Mouse (Mus musculus) cerebellum, adult 2 months (tissue): ENCODE results near the gene Lpcat2b. TPM values are rescaled to one million over a fixed set of nuclear protein-coding genes. Genes with fewer than 3 reads are reported as not detected.
"Not testable (repeated sequence)": the region's sequence is repeated elsewhere in the genome, so short reads cannot be mapped to it uniquely, and the experiment has no call there.

ENCODE experiments used
- DNase-seq, 2 experiments: peaks; one replicate each; pipeline ENCODE4 v3.0.0; 2021
- H3K27ac ChIP-seq: fragments of 200-500 bp; 2 replicates; pipeline ENCODE4 v1.5.1; 2012; ENCODE audit warnings: low read length, control low read depth, inconsistent platforms; ENCODE audit not compliant: insufficient read depth
- H3K27me3 ChIP-seq: fragments of 200-500 bp; 2 replicates; pipeline ENCODE4 v1.6.1; 2012; ENCODE audit warnings: inconsistent platforms, mild to moderate bottlenecking, low read length, moderate library complexity; ENCODE audit not compliant: control insufficient read depth, insufficient read depth
- H3K4me1 ChIP-seq: fragments of 200-500 bp; 2 replicates; pipeline ENCODE4 v1.6.1; 2011; ENCODE audit warnings: low read length; ENCODE audit not compliant: control insufficient read depth, insufficient read depth
- H3K4me3 ChIP-seq: fragments of 200-500 bp; replicated peaks from 2 replicates; pipeline ENCODE3; 2011; ENCODE audit warnings: mild to moderate bottlenecking, low read depth, low read length, control low read depth; ENCODE audit not compliant: insufficient read depth
- CTCF ChIP-seq: fragments of 200-500 bp; IDR thresholded peaks from 2 replicates; pipeline ENCODE4 v1.5.1; 2011; ENCODE audit warnings: low read depth, mild to moderate bottlenecking, control low read depth, low read length, moderate library complexity, borderline replicate concordance; ENCODE audit not compliant: insufficient read depth
- POLR2A ChIP-seq: fragments of 200-500 bp; IDR thresholded peaks from 2 replicates; pipeline ENCODE4 v1.6.1; 2011; ENCODE audit warnings: low read length, control low read depth, borderline replicate concordance; ENCODE audit not compliant: insufficient read depth
- WGBS: fragments of 180-500 bp; shearing (Covaris S2); methylation state at CpG from one replicate; pipeline ENCODE4 v1.1.7; 2018; 5-methylcytosine and 5-hydroxymethylcytosine counted together
- polyA plus RNA-seq: library from polyadenylated mRNA; depleted of rRNA; stranded (reverse); fragments of >200 nt; gene quantifications from 2 replicates; pipeline ENCODE4 v1.2.3, GENCODE M21; 2012; rRNA removed

The Lpcat2b gene
- 0.05 and 0.06 TPM in 2 replicates for polyA plus RNA-seq

- Histone ChIP-seq H3K4me3 (no peak within 1 kb of the TSS), H3K27me3 (no peaks in the 10 kb centered on the region), H3K4me1 (no peaks in the 10 kb centered on the region), H3K27ac (no peak within 1 kb of the TSS)
- 78% methylated on average over 3 of the region's 3 CpGs for WGBS
- no peak for DNase-seq
- TF ChIP-seq POLR2A (no peak), CTCF (no peak)
Observed at GRCm38 (mm10) chr5:107431249-107431648, at the start of gene Lpcat2b. Gene Lpcat2b, plus strand, starts transcription at chr5:107431549.

GRCm38 (mm10) chr5:107386448-107386847 is 44.9 kb upstream of the Lpcat2b start:
- not testable (repeated sequence) for H3K27ac ChIP-seq, H3K4me3 ChIP-seq, H3K27me3 ChIP-seq, H3K4me1 ChIP-seq, DNase-seq

DNA sequence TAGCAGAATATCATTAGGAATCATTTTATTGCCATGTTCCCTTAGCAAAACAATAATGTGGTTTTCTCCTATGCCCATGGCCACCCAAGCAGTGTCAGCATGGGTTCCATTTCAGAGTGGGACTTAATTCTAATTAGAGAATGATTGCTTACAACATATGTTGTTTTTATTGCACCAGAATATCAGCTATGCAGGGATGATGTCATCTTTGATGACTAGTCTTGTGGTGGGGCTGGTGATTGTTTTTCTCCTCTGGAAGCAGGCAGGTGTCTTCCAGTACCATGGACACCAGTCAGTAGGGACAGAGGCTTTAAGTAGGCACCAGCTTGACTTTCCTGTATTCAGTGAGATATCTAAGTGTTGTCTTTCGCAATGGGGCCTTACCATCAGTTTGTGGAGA is 43.6 kb upstream of the Lpcat2b start:
- Histone ChIP-seq H3K27me3 (no peaks in the 10 kb centered on the region), H3K27ac (no peak overlapping the region), H3K4me3 (no peak overlapping the region), H3K4me1 (no peaks in the 10 kb centered on the region)
- no peak for TF ChIP-seq CTCF
- no peak for TF ChIP-seq POLR2A
- no peak for DNase-seq
- WGBS, result 68% methylated on average over 1 of the region's 1 CpGs

DNA sequence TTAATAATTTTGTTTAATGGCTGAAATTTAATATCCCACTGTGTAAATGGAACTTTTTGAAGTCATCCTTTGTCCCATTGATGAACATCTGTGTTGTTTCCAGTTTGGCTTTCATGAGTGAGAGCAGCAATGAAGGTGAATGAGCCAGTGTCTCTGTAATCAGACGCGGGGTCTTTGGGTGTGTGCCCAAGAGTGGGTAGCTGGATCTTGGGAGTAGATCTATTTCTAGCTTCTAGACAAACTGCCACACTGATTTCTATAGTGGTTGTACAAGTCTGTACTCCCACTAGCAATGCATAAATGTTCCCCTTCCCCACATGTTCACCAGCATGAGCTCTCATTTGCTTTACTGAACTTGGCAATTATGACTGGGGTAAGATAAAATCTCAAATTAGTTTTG is 42.0 kb upstream of the Lpcat2b start:
- Histone ChIP-seq H3K4me1 (no peaks in the 10 kb centered on the region), H3K4me3 (no peak overlapping the region), H3K27me3 (no peaks in the 10 kb centered on the region), H3K27ac (no peak overlapping the region)
- no peak for TF ChIP-seq POLR2A
- no peak for TF ChIP-seq CTCF
- DNase-seq, result no peak
- WGBS, result 82% methylated on average over 2 of the region's 2 CpGs

DNA sequence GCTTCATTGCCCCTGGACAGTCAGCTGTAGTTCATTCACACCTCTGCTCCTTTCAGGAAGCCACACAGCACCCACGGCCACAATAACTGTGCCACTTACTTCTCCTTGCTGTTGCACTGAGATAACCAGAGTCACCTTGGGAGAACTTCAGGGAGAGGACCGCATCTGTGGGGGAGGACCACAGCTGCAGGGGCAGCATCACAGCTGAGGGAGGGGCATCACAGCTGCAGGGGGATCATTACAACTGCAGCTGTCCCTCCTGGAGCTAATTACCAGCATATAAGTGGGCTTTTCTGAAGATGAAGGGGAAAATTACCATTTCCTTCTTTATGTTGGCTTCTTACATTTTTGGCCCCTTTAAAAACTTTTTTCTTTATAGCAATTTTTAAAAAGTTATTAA is 36.9 kb upstream of the Lpcat2b start:
- Histone ChIP-seq H3K27me3 (no peaks in the 10 kb centered on the region), H3K27ac (no peak overlapping the region), H3K4me3 (no peak overlapping the region), H3K4me1 (no peaks in the 10 kb centered on the region)
- 80% methylated on average over 2 of the region's 2 CpGs for WGBS
- DNase-seq, result no peak
- TF ChIP-seq POLR2A (no peak), CTCF (no peak)

DNA sequence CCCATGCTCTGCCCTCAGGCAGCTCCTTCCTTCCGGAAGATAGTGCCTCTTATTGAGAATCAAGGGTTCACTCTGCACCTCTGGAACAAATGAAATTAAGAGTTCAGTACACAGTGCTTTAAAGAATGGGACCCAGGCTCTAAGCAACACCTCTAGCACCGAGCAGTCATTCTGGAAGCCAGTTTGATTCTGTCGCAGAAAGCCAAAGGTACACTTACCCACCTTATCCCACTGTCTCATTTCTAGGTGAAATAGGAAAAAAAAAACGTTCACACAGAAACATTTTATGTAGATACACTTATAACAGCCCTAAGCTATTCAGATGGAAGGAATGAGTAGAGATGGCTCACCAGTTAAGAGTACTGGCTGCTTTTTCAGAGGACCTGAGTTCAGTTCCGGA is 28.9 kb upstream of the Lpcat2b start, which contains the start of gene Ephx4:
TSS of gene Ephx4 (plus strand) at position 301 of the 400 bp plus-strand sequence.
- no peak for DNase-seq
- Histone ChIP-seq H3K27ac (peak within 1 kb of the TSS; percentile 99), H3K27me3 (no peaks in the 10 kb centered on the region), H3K4me1 (peaks cover 8% of the 10 kb centered on the region), H3K4me3 (peak within 1 kb of the TSS; percentile 65)
- 28% methylated on average over 5 of the region's 5 CpGs for WGBS
- TF ChIP-seq CTCF, result no peak
- TF ChIP-seq POLR2A, result no peak

DNA sequence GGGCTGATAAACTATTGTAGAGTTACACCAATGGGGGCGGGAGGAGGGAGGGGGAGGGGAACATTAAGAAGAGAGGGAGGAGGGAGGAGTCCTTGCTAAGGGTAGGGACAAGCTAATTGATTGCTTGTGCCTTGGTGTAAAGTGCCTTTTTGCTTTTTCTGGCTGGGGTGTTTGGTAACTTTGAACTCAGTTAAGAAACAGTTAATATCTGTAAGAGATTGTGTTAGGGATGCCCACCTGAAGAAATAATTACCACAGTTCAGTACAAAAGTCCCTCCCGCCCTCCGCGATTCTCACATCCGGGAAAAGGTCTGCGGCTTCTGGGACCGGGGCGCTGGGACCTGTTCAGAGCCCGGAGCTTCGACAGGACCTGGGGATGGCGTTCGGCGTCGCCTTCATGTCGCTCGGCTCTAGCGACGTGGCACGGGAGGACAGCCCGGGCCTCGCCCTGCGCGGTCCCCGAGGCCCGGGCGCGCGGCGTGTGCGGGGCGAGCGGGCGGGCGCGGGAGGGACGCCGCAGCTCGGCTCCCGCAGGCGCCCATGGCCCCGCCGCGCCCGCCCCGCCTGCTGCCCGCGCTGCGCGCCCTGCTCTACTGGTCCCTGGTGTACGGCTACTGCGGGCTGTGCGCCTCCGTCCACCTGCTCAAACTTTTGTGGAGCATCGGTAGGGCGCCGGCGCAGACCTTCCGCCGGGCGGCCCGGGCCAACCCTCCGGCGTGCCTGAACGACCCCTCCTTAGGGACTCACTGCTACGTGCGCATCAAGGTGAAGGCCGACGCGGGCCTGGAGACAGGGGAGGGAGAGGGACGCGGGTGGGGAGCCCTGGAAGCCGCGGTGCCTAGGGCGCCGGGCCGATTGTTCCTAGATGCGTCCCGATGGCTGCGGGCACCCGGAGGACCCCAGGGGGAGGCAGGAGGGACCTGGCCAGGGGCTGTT is 28.1 kb upstream of the Lpcat2b start:
- Histone ChIP-seq H3K4me1 (peaks cover 8% of the 10 kb centered on the region), H3K27me3 (no peaks in the 10 kb centered on the region), H3K27ac (peak overlapping the region; percentile 99), H3K4me3 (peak overlapping the region; percentile 65)
- TF ChIP-seq POLR2A, result 0 out of 2 replicates have a peak, but pooled peaks have one; percentile 35
- no peak for TF ChIP-seq CTCF
- DNase-seq, result peak; percentile 66 to 73
- WGBS, result under 1% methylated on average over 80 of the region's 80 CpGs

DNA sequence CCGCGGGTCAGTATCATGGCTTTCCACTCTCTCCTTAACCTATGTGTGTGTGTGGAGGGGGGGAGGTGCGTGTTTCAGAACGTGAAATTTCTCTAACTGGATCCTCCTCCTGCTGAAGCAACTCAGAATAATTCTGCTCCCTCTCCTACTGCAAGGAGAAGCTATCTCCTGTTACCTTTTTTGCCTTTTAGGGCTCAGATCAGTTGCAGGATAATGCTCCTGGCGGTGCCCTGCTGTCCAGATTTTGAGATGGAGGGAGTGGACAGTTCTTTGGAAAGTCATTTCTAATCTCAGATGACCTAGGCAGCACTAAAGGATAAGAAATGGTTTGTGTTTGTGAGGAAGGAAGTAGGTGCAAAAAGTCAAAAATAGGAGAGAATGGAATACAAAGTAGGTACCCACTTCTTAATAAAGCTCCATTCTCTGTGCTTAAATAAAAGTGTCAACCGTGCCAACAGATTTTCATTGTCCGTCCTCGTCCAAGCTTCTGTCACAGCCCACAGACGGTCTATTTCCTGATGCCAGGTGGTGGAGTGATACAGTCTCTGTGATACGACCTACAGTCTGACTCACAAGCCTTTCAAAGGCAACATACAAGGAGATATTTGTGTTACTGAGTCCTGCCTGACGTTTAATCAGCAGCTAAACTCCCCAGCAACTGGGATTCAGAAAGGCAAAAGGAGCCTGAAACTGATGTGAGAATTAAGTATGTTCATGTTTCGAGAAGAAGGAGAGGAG is 27.2 kb upstream of the Lpcat2b start:
- TF ChIP-seq CTCF (no peak), POLR2A (peak; percentile 43; the same call in 1 of the 2 replicates)
- Histone ChIP-seq H3K4me1 (peaks cover 8% of the 10 kb centered on the region), H3K27ac (peak overlapping the region; percentile 99), H3K27me3 (no peaks in the 10 kb centered on the region), H3K4me3 (peak overlapping the region; percentile 65)
- WGBS, result 5% methylated on average over 12 of the region's 12 CpGs
- peak; percentile 49 to 80 for DNase-seq
